Mouse (Mus musculus): ENCODE data around the gene Polr1e.
"Not testable (repeated sequence)": the region's sequence is repeated elsewhere in the genome, so short reads cannot be mapped to it uniquely, and the experiment has no call there.

Polr1e gene

DNA sequence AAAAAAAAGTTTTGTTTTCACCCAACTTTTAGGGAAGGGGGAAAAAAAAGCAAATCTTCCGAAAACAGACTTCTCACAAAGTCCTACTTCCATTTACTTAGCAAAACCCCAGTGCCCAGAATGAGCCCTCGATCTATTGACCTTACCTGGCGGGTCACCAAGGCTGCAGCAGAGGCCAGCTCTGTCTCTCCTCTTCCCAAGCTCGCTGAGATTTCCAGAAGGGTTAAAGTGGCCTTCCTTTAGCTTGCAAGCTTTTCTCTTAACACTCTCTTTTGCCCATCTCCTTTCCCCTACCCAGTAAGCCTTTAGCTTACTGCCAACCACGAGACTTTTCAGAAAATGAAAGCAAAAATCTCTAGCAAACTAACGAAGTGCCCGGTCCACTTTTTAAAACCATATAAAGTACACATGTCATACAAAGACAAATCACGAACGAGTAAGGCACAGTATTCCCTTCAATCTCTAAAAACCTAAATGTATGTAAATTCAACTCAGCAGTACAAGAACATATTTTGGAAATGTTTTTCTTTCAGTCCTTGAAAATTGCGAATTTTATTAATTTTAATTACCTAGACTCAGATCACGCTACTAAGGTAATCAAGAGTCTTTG lies 7.5 kb upstream of the Polr1e start:
- no peak for DNase-seq

DNA sequence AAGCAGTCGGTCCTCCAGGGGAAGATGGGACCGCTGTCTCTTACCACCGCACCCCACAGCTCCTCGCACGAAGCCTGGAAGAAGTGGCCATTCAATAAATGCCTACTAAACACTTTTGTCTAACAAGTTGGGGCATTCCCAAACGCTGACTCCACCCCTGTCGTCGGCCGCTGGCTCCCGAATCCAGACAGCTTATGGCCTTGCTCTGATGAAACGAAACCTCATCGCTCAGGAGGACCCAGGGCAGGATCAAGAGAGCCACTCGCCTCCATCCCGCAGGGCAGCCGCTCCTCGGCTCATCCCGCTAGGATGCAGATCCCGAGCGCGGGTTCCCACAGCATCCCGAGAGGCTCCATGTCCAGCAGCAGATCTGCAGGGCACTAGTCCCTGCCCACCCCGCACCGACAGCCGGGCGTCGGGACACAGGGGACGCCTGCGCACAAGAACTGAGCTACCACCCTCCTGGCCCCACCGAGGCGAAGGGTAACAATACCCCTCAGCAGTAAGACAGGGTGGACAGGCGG lies 6.7 kb upstream of the Polr1e start:
- no peak for DNase-seq

- DNase-seq: peak; percentile 99
Observed at GRCm38 (mm10) chr4:45012105-45012975, 6.0 kb upstream of the Polr1e start, which contains the start of gene Zbtb5. TSS of gene Zbtb5 (minus strand) at chr4:45012412.

GRCm38 (mm10) chr4:45013031-45013431 lies 5.4 kb upstream of the Polr1e start:
- DNase-seq: no peak

- no peak for DNase-seq
Observed at GRCm38 (mm10) chr4:45013537-45013936, 4.8 kb upstream of the Polr1e start.

- DNase-seq: peak; percentile 63
Observed at GRCm38 (mm10) chr4:45015615-45016014, 2.8 kb upstream of the Polr1e start.

DNA sequence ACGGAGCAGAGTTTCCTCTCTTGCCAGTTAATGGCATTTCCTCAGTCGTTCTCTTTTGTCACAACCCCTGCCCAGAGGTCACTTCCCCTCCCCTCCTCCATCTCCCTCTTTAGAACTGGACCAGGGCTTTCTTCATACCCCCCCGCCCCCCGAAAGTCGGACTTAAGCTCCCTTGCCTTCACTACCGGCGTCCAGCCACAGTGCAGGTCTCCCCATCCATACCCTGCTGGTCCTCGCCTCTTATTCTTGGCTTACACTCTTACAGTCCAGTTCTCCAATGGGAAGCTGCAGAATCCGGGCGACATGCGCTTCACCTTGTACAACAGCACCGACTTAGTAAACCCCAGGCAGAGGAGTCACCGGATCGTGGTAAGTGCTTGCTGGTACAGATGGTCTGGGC lies 626 bp downstream of the Polr1e start:
- DNase-seq: no peak

GRCm38 (mm10) chr4:45026459-45026858 lies 8.1 kb downstream of the Polr1e start:
- DNase-seq: no peak

DNA sequence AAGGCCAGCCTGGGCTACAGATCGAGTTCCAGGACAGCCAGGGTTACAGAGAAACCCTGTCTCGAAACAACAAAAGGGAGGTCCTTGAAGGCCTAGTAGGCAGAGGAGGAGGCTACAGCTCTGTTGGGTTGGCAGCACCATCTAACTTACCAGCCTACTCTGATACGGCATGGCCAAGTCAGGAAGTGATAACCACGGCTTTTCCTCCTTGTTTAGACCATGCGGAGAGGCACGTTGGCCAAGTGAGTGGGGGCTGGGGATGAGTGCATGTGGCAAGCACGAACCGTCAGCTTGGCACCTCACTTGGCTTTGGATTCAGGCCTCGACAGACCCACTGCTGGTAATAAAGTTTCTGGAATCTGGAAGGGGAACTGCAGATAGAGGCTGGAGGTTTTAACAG lies 14.2 kb downstream of the Polr1e start:
- no peak for DNase-seq

GRCm38 (mm10) chr4:45034693-45035628 lies 16.6 kb downstream of the Polr1e start:
- no peak for DNase-seq

- no peak for DNase-seq
Observed at GRCm38 (mm10) chr4:45036048-45036447, 17.7 kb downstream of the Polr1e start.

GRCm38 (mm10) chr4:45036571-45036970 lies 18.2 kb downstream of the Polr1e start:
- no peak for DNase-seq

GRCm38 (mm10) chr4:45037455-45038410 lies 19.4 kb downstream of the Polr1e start:
- DNase-seq: no peak

- not testable (repeated sequence) for DNase-seq
Observed at GRCm38 (mm10) chr4:45038879-45039278, 20.5 kb downstream of the Polr1e start.

GRCm38 (mm10) chr4:45039546-45039945 lies 21.2 kb downstream of the Polr1e start:
- DNase-seq: not testable (repeated sequence)

GRCm38 (mm10) chr4:45040795-45041194 lies 22.4 kb downstream of the Polr1e start:
- DNase-seq: no peak

DNA sequence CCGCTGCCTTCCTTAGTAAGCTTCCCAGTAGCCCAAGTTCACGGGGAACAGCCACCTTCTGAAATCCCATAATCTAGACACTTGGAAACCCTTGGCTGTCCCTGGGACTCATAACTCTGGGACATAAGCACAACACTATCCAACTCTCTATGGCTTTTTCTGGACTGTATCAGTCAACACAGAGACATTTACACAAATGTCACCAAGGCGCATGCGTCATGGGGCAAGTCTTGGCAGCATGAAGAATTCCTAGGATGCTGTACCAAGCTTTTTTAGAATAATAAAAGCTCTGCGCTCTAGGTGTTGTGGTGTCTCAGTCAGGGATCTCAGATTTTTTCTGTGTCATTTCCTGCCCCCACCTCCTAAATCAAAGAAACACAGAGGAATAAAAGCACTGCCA lies 28.3 kb downstream of the Polr1e start:
- DNase-seq: no peak

DNA sequence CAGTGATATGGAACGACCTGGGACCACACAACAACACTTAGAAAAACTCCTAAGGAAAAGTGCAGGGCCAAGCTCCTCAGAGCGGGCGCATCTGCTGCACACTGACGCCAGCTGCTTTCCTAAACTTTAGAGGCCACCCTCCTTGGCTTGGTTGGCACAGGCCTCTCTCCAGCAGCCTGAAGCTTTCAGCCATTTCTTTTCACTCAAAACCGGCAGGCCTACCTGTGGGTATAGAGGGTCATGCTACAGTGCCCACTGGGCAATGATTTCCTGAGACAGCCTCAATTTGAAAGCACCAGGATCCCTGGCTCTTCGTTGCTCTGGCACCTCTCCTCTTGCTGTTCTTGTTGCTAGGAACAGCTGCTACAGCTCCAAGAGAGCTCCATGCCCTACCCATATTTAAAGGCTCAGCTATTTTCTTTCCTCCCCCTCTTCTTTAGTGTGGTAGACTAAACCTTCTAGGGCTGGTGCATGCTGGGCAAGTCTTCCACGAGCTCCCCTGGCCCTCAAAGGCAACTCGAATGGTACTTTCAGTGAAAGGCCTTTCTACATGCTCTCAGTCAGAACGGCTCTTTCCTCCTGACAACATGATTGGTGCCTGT lies 29.0 kb downstream of the Polr1e start:
- no peak for DNase-seq

DNA sequence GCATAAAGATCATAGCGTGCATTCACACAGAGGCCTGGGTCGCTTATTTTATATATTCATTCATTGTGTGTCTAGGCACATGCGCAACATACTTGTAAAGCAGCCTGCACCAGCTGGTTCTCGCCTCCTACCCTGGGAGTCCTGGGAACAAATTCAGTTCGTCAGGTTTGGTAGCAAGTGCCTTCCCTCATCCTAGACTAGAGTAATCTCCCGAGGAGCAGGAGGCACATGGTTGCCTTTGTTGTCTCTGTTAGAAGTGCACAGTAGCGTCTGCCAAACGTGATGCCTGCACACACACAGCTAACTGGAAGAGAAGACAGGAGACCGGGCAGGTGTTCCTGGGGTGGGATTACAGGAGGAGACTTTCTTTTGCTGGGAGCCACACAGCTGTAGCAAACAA lies 29.6 kb downstream of the Polr1e start:
- DNase-seq: no peak

DNA sequence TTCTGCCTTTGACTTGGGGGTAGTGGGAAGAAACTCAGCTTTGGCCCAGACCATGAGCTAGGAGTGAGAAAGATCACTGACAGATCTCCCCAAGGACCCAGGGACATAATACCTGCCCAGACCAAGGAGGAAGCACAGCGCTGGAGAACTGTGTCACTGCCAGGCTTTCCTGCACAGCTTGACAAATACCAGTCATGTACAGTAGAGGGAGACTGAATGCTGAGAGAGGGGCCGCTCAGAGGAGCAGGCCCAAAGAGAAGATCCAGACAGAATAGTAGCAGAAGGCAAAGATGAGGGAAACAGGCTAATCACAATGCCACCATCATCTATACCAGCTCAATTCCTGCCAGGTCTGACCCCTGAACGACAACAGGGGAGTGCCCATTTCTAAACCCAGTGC lies 36.5 kb downstream of the Polr1e start:
- DNase-seq: no peak

GRCm38 (mm10) chr4:45055451-45055850 lies 37.1 kb downstream of the Polr1e start:
- DNase-seq: no peak

All from thymus, postnatal 25 days (tissue).